Mouse (Mus musculus): ENCODE measurements around the gene Sez6l.

Sez6l gene

GRCm38 (mm10) chr5:112533312-112534075 is 43.5 kb downstream of the Sez6l start:
- no peak for DNase-seq

GRCm38 (mm10) chr5:112532894-112533293 is 44.1 kb downstream of the Sez6l start:
- DNase-seq, result no peak

- no peak for DNase-seq
These were observed 44.8 kb downstream of the Sez6l start for GRCm38 (mm10) chr5:112532210-112532609.

GRCm38 (mm10) chr5:112531111-112531510 is 45.9 kb downstream of the Sez6l start:
- no peak for DNase-seq

- no peak for DNase-seq
These were observed 50.0 kb downstream of the Sez6l start for GRCm38 (mm10) chr5:112526936-112527335.

- no peak for DNase-seq
These were observed 50.5 kb downstream of the Sez6l start for GRCm38 (mm10) chr5:112526435-112526834.

- DNase-seq, result no peak
These were observed 51.0 kb downstream of the Sez6l start for GRCm38 (mm10) chr5:112525980-112526379.

GRCm38 (mm10) chr5:112525271-112525670 is 51.7 kb downstream of the Sez6l start:
- DNase-seq, result no peak

- DNase-seq, result no peak
These were observed 53.2 kb downstream of the Sez6l start for GRCm38 (mm10) chr5:112523796-112524195.

GRCm38 (mm10) chr5:112523331-112523730 is 53.7 kb downstream of the Sez6l start:
- no peak for DNase-seq

GRCm38 (mm10) chr5:112521703-112522527 is 55.1 kb downstream of the Sez6l start:
- DNase-seq, result no peak

GRCm38 (mm10) chr5:112520826-112521702 is 55.9 kb downstream of the Sez6l start:
- DNase-seq, result no peak

GRCm38 (mm10) chr5:112518773-112519172 is 58.2 kb downstream of the Sez6l start:
- no peak for DNase-seq

- DNase-seq, result no peak
These were observed 59.5 kb downstream of the Sez6l start for GRCm38 (mm10) chr5:112517454-112517853.

GRCm38 (mm10) chr5:112516527-112516926 is 60.5 kb downstream of the Sez6l start:
- no peak for DNase-seq

- no peak for DNase-seq
These were observed 66.6 kb downstream of the Sez6l start for GRCm38 (mm10) chr5:112510351-112510750.

GRCm38 (mm10) chr5:112509916-112510315 is 67.1 kb downstream of the Sez6l start:
- no peak for DNase-seq

- DNase-seq, result no peak
These were observed 71.4 kb downstream of the Sez6l start for GRCm38 (mm10) chr5:112505595-112505994.

GRCm38 (mm10) chr5:112501384-112501783 is 75.6 kb downstream of the Sez6l start:
- no peak for DNase-seq

- no peak for DNase-seq
These were observed 76.9 kb downstream of the Sez6l start for GRCm38 (mm10) chr5:112499918-112500682.

- DNase-seq, result no peak
These were observed 77.8 kb downstream of the Sez6l start for GRCm38 (mm10) chr5:112498921-112499917.

Data from right cerebral cortex, postnatal 14 days (tissue).